Mouse (Mus musculus): ENCODE results near the gene Glo1.

The Glo1 gene

DNA sequence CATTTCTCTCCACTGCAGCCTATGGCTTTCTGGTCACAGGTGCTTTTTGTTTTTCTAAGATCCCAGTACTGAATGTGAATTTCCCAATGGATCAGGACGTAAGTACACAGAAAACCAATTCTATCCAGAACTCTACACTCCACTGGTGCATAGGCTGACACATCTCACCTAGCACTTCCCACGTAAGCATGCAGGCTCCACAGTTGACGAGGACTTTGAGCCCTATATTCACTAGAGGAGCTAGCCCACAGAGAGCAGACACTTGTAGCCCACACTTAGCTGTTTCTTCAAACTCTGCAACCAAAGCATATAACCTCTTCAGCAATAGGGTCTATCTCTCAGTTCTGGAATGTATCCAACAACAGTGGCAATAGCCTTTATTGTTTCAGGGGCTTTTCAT is 70.2 kb downstream of the Glo1 start:
- Histone ChIP-seq H3K27me3 (ENCODE audit: control insufficient read depth, insufficient read depth, low read length, poor library complexity, severe bottlenecking) (no peaks in the 10 kb centered on the region), H3K36me3 (ENCODE audit: control insufficient read depth, insufficient read depth, low read length, poor library complexity, severe bottlenecking) (no peaks in the 10 kb centered on the region)
- DNase-seq (ENCODE audit: low read depth, low spot score), result no peak

DNA sequence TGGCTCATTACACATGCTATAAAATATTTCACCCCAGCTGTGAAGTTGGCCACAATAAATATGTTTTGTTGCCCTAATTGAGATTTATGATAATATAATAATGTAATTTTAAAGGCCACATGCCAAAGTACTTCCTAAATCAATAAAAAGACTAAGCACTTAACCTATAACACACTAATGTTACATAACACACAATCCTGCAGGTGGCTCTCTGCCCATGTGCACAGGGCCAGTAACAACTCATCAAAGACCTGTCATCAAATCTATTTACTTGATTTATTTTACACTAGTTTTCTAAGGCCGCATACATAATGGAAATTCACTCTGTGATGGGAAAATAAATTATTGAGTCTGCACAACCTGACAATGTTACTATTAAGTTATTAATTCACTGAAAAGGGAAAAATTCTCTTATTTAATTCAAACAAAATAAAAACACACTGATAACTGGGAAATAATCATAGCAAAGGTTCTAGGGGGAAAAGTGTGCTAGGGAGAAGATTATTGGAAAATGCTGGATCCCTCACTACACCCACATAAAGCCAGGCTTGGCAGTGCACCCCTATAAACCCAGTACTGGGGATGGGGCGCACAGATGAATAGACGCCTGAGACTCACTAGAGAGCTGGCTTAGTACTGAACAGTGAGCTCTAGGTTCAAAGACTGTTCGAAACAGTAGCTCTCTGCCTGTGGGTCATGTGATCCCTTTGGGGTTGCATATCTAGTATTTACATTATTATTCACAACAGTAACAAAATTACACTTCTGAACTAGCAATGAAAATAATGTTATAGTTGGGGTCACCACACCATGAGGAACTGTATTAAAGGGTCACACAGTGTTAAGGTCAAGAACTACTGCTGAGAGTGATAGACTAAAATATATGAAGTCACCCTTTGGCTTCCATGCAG is 73.4 kb downstream of the Glo1 start:
- DNase-seq (ENCODE audit: low read depth, low spot score), result no peak
- H3K27me3 ChIP-seq (ENCODE audit: control insufficient read depth, insufficient read depth, low read length, poor library complexity, severe bottlenecking), result no peaks in the 10 kb centered on the region
- H3K36me3 ChIP-seq (ENCODE audit: control insufficient read depth, insufficient read depth, low read length, poor library complexity, severe bottlenecking), result no peaks in the 10 kb centered on the region

DNA sequence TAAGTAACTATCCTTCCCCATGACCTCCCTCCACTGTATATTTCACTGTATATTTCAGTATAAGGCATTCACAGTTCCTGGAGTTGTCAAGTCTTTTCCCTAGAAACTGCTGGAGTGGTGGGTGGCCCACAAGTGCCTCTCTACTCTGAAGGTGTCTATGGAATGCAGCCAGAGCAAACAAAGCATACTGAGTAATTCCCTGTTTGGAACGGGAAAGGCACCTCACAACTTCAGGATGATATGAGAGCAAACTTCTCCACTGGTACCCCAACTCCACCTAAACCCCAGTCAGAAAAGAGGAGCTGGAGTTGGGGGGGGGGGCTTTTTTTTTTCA is 75.9 kb downstream of the Glo1 start:
- Histone ChIP-seq H3K27me3 (ENCODE audit: control insufficient read depth, insufficient read depth, low read length, poor library complexity, severe bottlenecking) (no peaks in the 10 kb centered on the region), H3K36me3 (ENCODE audit: control insufficient read depth, insufficient read depth, low read length, poor library complexity, severe bottlenecking) (no peaks in the 10 kb centered on the region)
- no peak for DNase-seq (ENCODE audit: low read depth, low spot score)

- Histone ChIP-seq H3K27me3 (ENCODE audit: control insufficient read depth, insufficient read depth, low read length, poor library complexity, severe bottlenecking) (no peaks in the 10 kb centered on the region), H3K36me3 (ENCODE audit: control insufficient read depth, insufficient read depth, low read length, poor library complexity, severe bottlenecking) (no peaks in the 10 kb centered on the region)
- DNase-seq (ENCODE audit: low read depth, low spot score), result no peak
These were observed 76.5 kb downstream of the Glo1 start for GRCm38 (mm10) chr17:30549899-30550773.

GRCm38 (mm10) chr17:30539098-30539497 is 87.6 kb downstream of the Glo1 start:
- H3K27me3 ChIP-seq (ENCODE audit: control insufficient read depth, insufficient read depth, low read length, poor library complexity, severe bottlenecking), result no peaks in the 10 kb centered on the region
- 0 out of 2 replicates have a peak, but pooled peaks cover 2% of the 10 kb centered on the region for H3K36me3 ChIP-seq (ENCODE audit: control insufficient read depth, insufficient read depth, low read length, poor library complexity, severe bottlenecking)
- DNase-seq (ENCODE audit: low read depth, low spot score), result no peak

DNA sequence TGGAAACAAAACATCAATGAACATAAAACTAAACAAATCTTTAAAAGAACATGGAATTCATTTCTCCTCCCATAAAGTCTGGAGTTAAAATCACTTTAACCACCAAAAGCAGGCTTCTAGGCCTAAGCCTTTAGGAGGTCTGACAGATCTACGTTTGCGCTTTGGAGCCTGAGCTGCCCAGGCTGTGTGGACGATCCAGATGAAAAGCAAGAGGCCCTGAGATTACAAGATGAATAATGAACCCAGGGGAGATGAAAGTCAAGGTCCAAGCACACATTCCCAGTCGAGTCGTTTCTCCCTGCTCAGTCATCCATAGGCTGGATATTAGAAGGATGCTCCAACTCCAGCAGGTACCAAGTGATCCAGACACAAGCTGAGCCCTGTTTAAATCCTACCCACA is 90.0 kb downstream of the Glo1 start:
- Histone ChIP-seq H3K36me3 (ENCODE audit: control insufficient read depth, insufficient read depth, low read length, poor library complexity, severe bottlenecking) (0 out of 2 replicates have a peak, but pooled peaks cover 2% of the 10 kb centered on the region), H3K27me3 (ENCODE audit: control insufficient read depth, insufficient read depth, low read length, poor library complexity, severe bottlenecking) (no peaks in the 10 kb centered on the region)
- no peak for DNase-seq (ENCODE audit: low read depth, low spot score)

Measured in splenic B cell, adult 2 months (primary cell).